Mouse (Mus musculus) retina, adult 2 months (tissue): Measurements from ENCODE around the gene Qprt.
A peak's percentile ranks its signal among the peaks of the same experiment; 100 is the strongest.

ENCODE experiments used
- DNase-seq: peaks from one replicate; pipeline ENCODE4 v3.0.0-alpha.2; 2012; ENCODE audit warnings: low read depth, low spot score

Qprt gene

DNA sequence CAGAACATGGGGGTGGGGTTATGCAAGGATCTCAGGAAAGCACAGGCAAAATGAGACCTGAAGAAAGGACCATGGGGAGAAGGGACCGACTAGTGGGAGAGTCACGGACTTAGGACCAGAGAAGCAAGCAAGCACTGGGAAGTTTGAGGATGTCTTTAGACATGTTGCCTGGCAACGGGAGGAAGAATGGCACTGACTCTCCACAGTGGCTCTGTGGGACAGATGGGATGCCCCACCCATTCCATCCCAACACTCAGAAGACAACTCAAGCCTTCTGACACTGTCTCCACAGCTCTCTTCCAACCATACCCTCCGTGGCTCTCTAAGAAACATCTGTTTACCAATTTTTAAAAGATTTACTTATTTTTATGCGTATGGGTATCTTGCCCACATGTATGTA lies 11.1 kb upstream of the Qprt start:
- no peak for DNase-seq

DNA sequence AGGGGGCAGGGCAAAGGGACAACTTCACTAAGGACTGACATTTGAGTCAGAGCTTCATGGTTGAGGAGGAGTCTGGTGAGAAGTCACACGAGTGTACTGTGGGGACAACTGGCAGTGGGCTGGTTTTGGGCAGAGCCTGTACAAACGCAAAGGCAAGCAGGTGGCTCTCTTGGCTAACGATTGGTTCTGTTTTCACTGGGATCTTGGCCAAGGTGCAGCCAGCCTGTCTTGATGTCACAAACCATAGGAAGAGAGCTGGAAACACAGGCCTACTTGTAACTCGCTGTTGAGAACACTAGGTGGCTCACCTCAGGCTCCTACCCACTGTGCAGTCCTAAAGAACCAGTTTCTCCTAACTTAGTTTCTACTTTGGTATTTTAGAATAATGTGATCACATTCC lies 7.6 kb upstream of the Qprt start:
- no peak for DNase-seq

DNA sequence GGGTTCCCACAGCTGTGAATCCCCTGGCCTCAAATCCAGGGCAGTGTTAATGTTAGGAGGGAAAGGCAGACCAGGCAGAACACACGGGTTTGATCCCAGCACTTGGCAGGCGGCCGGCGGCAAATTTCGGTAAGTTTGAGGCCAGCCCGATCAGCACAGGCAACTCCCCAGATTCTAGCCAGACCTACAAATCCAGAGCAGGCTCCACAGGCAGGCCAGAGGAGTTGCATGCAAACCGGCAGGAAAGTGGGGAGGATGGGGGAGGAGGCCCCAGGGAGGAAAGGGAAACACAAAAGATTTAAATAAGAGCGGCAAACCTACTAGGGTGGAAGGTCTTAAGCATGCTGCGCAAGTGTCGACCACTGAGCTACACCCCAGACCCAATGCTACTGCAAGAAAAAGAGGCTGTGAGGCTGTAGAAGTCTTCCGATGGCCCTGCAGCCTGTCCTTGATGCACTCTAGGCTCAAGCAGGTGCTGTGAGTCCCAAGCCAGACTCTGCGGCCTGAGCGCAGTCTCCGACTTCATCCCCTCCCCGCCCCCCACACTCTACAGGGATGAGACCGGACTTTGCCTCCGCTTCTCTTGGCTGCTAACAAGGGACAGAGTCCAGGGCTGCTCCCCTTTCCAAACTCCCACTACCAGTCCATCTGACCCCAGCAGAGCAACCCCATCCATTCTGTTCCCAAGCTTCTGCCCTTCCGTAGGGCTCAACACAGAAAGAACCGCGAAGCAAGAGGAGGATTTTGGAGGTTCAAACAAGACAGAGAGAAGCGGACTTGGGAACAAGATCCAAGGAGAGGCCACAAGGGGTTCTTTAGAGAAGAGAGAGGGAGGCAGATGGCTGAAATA lies 740 bp downstream of the Qprt start:
- DNase-seq, result no peak

DNA sequence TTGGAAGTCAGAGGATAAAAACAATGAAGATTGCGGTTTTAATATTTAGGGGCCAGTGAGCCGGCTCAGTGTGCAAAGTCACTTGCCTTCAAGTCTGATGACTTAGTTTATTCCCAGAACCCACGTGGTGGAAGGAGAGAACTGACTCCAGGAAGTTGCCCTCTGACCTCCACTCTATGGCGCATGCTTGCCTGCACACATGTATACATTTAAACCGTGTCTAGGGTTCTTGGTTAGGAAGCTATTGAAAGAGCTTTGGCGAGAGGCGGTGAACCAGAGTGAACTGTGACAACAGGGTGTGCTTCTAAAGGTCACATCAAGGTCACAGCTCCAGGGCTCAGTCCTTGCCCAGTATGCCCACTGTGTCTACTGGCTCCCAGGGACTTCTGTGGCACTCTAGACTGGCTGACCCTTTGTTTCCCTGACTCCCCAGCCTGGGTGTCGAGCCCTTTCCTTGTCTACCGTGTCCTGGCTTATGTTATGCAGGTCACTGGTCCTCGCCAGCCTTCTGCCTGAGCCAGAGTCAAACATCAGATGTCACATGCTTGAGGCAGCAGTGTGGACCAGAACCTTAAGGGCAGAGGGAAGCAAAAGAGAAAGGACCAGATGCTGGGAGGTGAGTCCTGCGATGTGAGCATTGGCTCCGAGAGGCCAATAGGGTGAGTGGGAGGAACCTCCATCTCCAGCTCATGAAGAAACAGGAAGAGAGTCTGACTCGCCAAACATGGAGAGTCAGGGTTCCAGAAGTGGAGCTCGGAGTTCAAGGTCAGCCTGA lies 3.2 kb downstream of the Qprt start:
- no peak for DNase-seq

DNA sequence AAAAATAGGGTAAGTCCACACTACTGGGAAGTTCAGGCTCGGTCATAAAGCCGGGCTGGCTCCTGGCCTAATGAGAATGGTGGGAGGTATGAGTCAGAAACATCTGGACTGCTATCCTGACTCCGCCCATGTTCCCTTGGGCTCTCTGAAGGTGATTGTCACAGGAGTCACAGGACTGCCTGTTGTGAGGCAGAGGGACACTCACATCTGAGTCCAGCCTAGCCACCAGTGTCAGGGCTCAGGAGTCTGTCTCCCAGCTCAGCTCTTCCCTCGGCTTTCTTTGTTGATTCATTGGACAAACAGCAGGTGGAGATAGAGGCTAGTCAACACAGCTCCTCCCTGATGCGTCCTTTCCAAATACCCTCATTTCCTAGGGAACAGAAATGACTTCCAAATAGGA lies 4.1 kb downstream of the Qprt start:
- DNase-seq, result no peak

DNA sequence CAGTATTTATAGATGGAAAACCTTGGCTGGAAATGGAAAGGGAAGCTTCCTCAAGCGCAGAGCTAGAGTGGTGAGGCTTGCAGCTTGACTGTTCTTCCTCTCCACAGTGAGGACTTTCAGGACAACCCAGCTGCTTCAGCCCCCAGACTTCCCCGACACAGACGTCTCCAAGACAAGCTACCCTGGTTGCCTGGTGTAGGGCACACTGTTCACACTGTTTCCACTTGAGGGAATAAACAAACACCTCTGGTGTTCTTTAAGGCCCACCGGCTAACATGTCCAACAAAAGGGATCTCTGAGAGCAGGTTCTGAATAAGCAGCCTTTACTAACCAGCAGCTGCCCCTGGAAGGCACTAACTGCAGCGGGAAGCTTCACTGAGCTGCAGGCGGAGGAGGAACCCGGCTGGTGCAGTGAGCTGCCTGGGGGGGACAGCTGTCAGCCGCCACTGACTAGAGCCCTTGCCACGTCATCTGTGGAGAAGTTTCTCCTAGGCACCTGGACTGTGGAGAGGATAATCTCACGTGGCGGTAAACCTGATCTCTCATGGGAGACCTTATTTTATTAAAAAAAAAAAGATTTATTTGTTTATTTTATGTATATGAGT lies 5.6 kb downstream of the Qprt start:
- no peak for DNase-seq

DNA sequence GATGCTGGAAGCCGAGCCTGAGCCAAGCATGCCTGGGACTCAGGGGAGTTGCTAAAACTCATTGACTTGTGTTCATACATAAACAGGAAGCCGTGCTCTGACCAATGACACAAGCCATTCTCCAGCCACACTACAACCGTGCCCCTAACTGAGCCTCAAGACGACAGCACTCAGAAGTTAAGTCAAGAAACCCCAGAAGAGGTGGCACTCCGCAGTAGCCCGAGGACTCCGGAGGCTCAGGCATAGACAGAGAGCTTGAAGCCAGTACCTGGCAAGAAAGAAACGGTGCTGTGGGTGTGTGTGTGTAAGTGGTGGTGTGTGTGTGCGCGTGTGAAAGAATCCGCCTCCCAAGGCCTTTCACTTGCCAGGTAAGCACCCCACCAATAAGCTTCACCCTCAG lies 7.1 kb downstream of the Qprt start:
- no peak for DNase-seq

DNA sequence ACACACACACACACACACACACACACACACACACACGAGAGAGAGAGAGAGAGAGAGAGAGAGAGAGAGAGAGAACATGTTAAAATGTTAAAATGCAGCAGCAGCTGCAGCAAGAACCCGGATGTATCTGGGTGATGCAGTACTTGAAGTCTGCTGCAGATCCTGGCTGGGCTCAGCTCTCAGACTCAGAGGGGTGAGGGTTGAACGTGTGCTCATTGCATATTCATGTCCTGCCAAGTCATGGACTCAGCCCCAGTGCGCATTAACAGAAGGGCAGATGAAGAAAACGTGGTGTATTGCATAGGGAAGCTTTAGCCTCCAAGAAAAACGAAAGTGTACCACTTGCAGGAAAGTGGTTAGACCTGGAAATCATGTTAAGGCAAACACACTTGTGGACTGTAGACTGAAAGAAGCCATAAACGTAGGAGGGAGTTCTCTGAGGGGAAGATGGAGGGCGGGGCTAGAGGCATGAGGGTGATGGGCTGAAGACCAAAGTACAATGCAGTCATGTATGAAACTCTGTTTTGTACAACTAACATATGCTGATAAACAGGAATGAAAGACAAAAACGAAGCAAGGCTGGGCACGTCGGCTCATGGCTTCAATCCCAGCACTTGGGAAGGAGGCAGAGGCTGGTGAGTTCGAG lies 8.3 kb downstream of the Qprt start:
- no peak for DNase-seq

DNA sequence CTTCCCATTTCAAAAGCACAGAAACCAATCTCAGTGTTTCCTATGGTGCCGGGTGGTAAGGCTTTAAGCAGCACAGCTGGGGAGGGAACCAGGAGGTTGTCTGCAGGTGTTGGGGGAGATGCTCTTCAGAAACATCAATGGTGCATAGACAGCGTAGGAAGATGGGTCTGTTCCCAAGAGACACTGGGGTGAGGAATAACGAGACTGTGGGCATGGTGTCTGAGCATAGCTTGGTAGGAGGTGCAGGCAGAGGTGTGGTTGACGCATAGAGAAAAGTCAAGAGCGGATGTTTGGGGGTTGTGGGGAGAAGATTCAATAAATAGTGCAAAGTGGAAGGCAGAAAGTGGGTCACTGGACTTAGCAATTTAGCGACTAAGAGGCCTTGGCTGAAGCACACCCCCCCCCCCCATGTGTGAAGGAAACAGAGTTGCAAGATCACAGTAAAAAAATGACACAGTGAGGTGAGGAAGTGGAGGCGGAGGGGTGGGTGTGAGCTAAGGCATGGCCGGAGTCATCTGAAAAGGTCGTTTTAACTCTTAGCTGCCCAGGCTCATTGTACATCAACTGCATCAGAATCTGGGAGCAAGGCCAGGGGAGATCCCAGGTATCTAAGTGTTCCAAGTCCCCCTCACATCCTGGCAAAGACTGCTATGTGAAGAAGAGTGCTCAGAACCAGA lies 9.0 kb downstream of the Qprt start:
- DNase-seq, result no peak

DNA sequence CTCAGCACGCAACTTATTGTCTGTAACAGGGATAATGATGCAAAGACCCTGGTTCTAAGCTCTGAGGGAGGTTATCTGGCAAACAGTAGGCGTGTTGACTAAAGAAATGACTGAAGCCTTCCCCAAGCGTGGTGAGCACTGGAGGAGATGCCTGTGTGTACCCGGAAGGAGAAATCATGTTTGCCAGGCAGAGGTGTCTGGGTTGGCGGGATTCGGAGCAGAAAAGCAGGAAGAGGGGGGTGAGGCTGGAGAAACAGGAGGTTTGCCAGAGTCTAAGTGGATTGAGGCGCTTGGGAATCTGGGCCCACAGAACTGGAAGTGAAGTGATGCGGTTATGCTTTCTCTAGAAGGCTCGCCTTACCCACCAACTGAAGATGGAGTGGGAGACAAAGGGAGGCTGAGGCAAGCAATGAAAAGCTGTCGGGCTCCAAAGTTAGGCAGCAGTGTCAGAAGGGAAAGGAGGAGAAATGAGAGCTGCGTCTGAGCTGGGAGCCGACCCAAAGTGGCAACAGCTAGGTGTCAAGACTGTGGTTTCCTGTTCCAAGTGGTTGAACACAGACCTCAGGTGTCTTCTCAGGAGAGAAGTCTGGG lies 9.7 kb downstream of the Qprt start:
- no peak for DNase-seq

DNA sequence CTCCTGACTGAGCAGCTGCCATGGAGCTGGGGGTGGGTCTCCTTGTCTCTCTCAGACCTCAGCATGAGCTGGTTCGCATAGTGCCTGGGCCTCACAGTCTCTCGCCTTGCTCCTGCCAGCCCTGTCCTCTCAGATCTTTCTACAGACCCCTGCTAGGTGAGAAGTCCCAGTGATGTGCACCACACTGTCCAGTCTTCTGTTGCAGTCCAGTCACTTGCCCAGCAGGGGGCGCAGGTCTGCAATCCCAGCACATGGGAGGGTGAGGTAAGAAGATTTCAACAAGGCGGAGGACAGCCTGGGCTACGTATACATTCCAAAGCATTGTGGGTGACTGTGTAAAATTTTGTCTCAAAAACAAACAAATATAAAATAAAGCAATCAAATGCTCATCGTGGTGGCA lies 10.6 kb downstream of the Qprt start:
- peak; percentile 43 for DNase-seq

DNA sequence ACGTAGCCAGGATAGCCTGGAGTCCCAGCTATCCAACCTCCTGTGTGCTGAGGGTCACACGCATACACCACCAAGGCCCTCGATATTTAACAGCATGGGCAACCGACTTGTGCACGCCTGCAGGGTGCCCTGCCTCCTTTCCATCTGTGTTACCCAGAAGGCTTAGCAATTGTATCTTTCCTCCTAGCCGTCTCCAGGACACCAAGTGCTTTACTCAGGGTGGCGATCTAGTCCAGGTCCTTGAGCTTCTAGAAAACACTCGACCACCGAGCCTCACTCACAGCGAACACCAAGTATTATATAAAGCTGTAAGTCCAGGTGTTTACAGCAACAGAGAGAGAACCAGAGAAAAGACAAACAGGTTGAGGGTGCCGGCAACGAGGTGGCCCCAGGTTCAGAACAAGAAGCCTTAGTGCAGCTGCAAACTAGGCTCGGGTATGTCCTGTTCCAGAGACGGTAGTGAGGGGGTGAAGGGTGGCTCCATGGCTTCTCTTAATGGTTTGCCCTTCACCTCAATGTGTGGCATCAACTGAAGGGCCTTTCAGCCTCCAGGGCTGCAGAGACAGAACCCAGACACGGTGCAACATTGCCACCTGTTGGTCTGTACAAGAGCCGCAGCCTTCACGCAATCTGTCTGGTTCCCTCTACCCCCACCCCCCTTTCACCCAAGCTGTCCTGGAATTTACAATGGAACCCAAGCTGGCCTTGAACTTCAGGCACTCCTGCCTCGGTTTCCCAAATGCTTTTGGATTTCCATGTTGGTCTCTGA lies 11.6 kb downstream of the Qprt start:
- DNase-seq, result peak; percentile 65

DNA sequence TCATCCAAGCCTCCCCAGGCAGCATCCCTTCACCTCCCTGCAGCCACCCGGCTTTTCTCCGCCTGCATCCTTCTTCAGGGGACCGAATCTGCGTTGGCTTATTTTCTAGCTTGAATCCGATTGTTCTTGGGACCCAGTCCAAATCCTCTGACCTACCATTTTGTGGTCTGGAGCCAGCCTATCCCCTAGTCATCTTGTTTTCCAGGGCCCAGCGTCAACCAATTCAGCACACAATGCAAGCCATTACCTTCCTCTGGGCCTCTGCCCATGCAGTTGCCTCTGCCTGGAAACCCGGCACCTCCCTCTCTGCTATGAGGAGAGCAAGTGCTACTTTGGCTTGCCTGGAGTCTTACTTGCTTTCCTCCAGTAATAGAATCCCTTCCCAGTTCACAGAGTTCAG lies 16.5 kb downstream of the Qprt start:
- DNase-seq, result no peak

DNA sequence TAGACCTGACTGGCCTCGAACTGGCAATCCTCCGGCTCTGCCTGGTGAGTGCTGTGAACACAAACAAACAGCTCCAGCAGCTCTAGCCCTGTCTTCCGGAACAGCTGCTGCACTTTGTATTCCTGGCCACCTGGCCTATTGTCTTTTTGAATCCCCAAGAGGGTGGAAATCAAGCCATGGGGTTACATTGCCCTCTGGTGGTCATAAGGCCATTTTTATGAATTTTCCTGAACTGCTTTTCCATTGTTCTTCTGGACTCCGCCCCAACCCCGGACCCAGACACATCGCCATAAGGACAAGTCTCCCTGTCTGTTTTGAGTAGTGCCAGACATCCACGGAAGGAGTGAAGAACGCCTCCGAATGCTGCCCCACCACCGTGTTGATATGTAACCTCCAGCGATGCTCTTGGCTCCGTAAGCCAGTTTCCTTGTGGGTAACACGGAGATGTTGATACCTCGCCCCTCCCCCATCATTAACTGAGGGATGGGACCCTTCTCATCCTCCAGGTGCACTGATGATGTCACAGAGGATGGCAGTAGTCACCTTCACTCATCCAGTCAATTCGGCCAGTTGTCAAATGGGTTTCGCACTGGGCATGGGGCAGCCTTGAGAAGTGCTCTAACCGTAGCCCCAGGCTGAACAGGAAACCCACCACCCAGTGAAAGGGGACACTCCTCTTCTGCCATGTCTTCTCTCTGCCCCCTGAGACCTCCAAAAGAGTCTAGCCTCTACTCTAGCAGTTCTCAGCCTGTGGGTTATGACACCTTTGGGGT lies 17.3 kb downstream of the Qprt start:
- DNase-seq, result peak; percentile 70

DNA sequence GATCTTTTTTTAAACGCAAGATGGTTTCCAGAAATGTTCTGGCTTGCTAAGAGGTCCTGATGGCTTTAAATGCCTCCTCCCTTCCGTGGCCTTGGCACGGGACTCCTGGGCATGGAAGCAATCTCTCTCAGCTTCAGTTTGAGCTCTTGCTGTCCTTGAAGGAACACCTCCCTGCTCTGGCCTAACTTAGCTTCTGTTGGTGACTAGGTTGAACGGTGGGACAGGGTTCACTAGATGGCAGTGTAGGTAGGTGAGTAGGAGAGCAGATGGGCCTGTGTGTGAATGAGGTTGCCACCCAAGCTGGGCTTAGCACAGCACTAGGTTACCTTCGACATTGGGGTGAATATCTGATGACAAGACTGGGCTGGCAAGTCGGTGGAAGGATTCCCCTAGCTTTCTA lies 18.1 kb downstream of the Qprt start:
- DNase-seq, result no peak

DNA sequence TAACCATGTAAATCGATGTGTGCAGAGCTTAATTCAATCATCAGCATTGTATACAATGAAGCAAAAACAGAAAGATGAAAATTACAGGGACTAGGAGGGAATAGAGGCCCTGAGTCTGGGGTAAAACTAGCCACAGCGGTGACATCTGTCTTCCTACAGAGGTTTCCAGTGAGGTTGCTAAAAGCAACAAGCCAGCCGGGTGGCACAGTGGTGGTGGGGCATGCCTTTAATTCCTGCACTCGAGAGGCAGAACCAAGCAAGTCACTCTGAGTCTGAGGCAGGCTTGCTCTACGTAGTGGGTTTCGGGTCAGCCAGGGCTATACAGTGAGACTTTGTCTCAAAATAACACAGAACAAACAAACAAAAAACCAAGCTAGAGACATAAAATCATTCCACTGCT lies 19.9 kb downstream of the Qprt start:
- DNase-seq, result no peak

DNA sequence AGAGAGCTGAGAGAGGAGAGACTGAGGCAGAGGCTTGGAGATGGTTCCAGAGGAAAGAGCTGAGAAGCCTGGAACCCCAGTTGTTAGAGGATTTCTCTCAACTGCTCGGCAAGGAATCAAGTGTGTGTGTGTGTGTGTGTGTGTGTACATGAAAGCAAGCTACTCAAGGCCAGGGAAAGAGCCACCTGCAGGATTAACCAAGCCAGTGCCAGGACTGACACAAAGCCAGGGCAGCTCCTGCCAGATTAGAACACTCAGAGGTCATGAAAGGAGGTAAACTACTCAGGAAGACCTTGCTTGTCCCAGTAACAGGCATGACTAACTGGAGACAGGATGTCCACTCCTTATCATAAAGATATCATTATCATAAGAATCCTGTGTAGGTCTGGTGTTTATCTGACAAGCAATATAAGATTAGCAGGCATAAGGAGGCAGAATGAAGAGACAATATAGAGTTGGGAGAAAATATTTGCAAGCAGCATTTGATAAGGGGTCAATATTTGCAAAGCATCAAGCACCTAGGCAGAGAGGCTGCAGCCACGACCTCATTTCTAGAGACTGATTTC lies 20.5 kb downstream of the Qprt start:
- DNase-seq, result no peak

DNA sequence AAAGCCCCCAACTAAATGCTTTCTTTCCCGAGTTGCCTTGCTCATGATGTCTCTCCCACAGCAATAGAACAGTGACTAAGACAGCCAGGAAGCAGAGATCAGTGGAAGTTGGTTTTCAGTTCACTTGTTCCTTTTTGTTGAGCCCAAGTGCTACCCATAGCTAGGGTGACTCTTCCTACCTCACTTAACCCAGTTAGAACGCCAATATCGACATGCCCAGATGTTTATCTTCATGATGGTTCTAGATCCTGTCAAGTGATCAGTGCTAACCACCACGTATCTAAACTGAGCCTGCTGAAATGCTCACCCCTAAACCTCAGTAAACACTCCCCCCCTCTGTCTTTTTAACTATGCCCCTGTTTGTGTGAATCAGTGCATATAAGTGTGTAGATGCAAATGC lies 22.5 kb downstream of the Qprt start:
- DNase-seq, result no peak

DNA sequence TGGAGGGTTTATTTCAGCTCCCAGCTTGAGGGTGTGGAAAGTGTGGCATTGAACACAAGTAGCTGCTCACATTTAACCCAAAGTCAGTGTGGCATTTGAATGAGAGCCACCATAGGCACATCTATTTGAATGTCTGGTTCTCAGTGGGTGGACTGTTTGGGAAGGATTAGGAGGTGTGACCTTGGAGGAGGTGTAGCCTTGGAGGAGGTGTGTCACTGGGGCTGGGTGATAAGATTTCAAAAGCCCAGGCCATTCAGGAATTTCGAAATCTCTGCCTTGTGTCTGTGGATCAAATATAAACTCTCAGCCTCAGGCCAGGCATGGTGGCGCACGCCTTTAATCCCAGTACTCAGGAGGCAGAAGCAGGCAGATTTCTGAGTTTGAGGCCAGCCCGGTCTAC lies 23.1 kb downstream of the Qprt start:
- DNase-seq, result no peak
